Mouse (Mus musculus): ENCODE data around the gene Gm45062.

GRCm38 (mm10) chr6:8316201-8316600 is 57.0 kb downstream of the Gm45062 start:
- TF ChIP-seq POLR2A (IDR thresholded peaks at IDR 0.05; ENCODE audit: low read depth, low read length) (no peak), CTCF (conservative IDR thresholded peaks at IDR 0.05 in 1 of 2, IDR thresholded peaks at IDR 0.05 in 1 of 2; ENCODE audit: low read depth in 2 of 2, low read length in 2 of 2) (no peak), EP300 (IDR thresholded peaks at IDR 0.05; ENCODE audit: low read length) (no peak), RAD21 (IDR thresholded peaks at IDR 0.05; ENCODE audit: low read depth, low read length) (no peak), POLR2AphosphoS2 (IDR thresholded peaks at IDR 0.05; ENCODE audit: low read depth, low read length) (no peak), NELFE (IDR thresholded peaks at IDR 0.05; ENCODE audit: low read depth, low read length) (no peak), TCF12 (IDR thresholded peaks at IDR 0.05; ENCODE audit: low read depth, low read length) (no peak), ZC3H11A (IDR thresholded peaks at IDR 0.05; ENCODE audit: low read depth, low read length) (no peak), CHD2 (IDR thresholded peaks at IDR 0.05; ENCODE audit: low read length) (no peak), ZNF384 (IDR thresholded peaks at IDR 0.05; ENCODE audit: low read depth, low read length) (no peak), JUN (IDR thresholded peaks at IDR 0.05; ENCODE audit: insufficient read depth, low read depth, low read length) (no peak), MAFK (IDR thresholded peaks at IDR 0.05; ENCODE audit: insufficient replicate concordance, low read length) (no peak)
